Mouse (Mus musculus) limb, embryonic 14.5 days (tissue): ENCODE results near the gene Rhox4f. TPM values are rescaled to one million over a fixed set of nuclear protein-coding genes. Genes with fewer than 3 reads are reported as not detected.

ENCODE experiments used
- polyA plus RNA-seq, 2 experiments: library from polyadenylated mRNA; depleted of rRNA in 1 of 2; stranded (reverse) in 1 of 2; unstranded in 1 of 2; fragments of >200 nt; fragmentation: Nextera tagmentation in 1 of 2; extraction: Ambion mirVana in 1 of 2; gene quantifications; 2 replicates each; pipeline versions ENCODE4 v1.2.1 to v1.2.3; 2012 to 2014

Rhox4f gene
- polyA plus RNA-seq, 2 experiments: not detected

Other genes starting within 250 kb of the Rhox4f start
- gene Rhox3a2, start 227.7 kb downstream of the Rhox4f start, polyA plus RNA-seq (2012; rRNA removed): not detected in 2 replicates
- gene Rhox3a2, start 227.7 kb downstream of the Rhox4f start, polyA plus RNA-seq (2014; fragmentation: Nextera tagmentation; extraction: Ambion mirVana): not detected in 2 replicates
- 0.41 and 0.89 TPM in 2 replicates for gene Rhox4a2, start 216.9 kb downstream of the Rhox4f start, polyA plus RNA-seq (2012; rRNA removed)
- gene Rhox4a2, start 216.9 kb downstream of the Rhox4f start, polyA plus RNA-seq (2014; fragmentation: Nextera tagmentation; extraction: Ambion mirVana): 0.86 and 1.2 TPM in 2 replicates
- not detected in 2 replicates for gene Rhox2b, start 195.6 kb downstream of the Rhox4f start, polyA plus RNA-seq (2012; rRNA removed)
- gene Rhox2b, start 195.6 kb downstream of the Rhox4f start, polyA plus RNA-seq (2014; fragmentation: Nextera tagmentation; extraction: Ambion mirVana): not detected in 2 replicates
- 0.28 and 0.79 TPM in 2 replicates for gene Rhox4b, start 175.2 kb downstream of the Rhox4f start, polyA plus RNA-seq (2012; rRNA removed)
- 0.70 and 0.98 TPM in 2 replicates for gene Rhox4b, start 175.2 kb downstream of the Rhox4f start, polyA plus RNA-seq (2014; fragmentation: Nextera tagmentation; extraction: Ambion mirVana)
- not detected in 2 replicates for gene Rhox2c, start 154.0 kb downstream of the Rhox4f start, polyA plus RNA-seq (2012; rRNA removed)
- not detected in 2 replicates for gene Rhox2c, start 154.0 kb downstream of the Rhox4f start, polyA plus RNA-seq (2014; fragmentation: Nextera tagmentation; extraction: Ambion mirVana)
- gene Rhox3c, start 149.1 kb downstream of the Rhox4f start, polyA plus RNA-seq (2012; rRNA removed): not detected in 2 replicates
- not detected in 2 replicates for gene Rhox3c, start 149.1 kb downstream of the Rhox4f start, polyA plus RNA-seq (2014; fragmentation: Nextera tagmentation; extraction: Ambion mirVana)
- gene Rhox4c, start 127.4 kb downstream of the Rhox4f start, polyA plus RNA-seq (2012; rRNA removed): not detected in 2 replicates
- gene Rhox4c, start 127.4 kb downstream of the Rhox4f start, polyA plus RNA-seq (2014; fragmentation: Nextera tagmentation; extraction: Ambion mirVana): not detected in 2 replicates
- not detected in 2 replicates for gene Rhox2d, start 114.3 kb downstream of the Rhox4f start, polyA plus RNA-seq (2012; rRNA removed)
- gene Rhox2d, start 114.3 kb downstream of the Rhox4f start, polyA plus RNA-seq (2014; fragmentation: Nextera tagmentation; extraction: Ambion mirVana): not detected in 2 replicates
- not detected in 2 replicates for gene Rhox4d, start 93.3 kb downstream of the Rhox4f start, polyA plus RNA-seq (2012; rRNA removed)
- 0.18 TPM in 1 of 2 replicates, not detected in the other for gene Rhox4d, start 93.3 kb downstream of the Rhox4f start, polyA plus RNA-seq (2014; fragmentation: Nextera tagmentation; extraction: Ambion mirVana)
- not detected in 2 replicates for gene Rhox2e, start 77.3 kb downstream of the Rhox4f start, polyA plus RNA-seq (2012; rRNA removed)
- gene Rhox2e, start 77.3 kb downstream of the Rhox4f start, polyA plus RNA-seq (2014; fragmentation: Nextera tagmentation; extraction: Ambion mirVana): not detected in 2 replicates
- not detected in 2 replicates for gene Rhox3e, start 65.7 kb downstream of the Rhox4f start, polyA plus RNA-seq (2012; rRNA removed)
- gene Rhox3e, start 65.7 kb downstream of the Rhox4f start, polyA plus RNA-seq (2014; fragmentation: Nextera tagmentation; extraction: Ambion mirVana): not detected in 2 replicates
- gene Rhox4e, start 50.3 kb downstream of the Rhox4f start, polyA plus RNA-seq (2012; rRNA removed): not detected in 2 replicates
- gene Rhox4e, start 50.3 kb downstream of the Rhox4f start, polyA plus RNA-seq (2014; fragmentation: Nextera tagmentation; extraction: Ambion mirVana): 0.23 TPM in 1 of 2 replicates, not detected in the other
- not detected in 2 replicates for gene Rhox2f, start 36.3 kb downstream of the Rhox4f start, polyA plus RNA-seq (2012; rRNA removed)
- not detected in 2 replicates for gene Rhox2f, start 36.3 kb downstream of the Rhox4f start, polyA plus RNA-seq (2014; fragmentation: Nextera tagmentation; extraction: Ambion mirVana)
- gene Rhox3f, start 26.7 kb downstream of the Rhox4f start, polyA plus RNA-seq (2012; rRNA removed): not detected in 2 replicates
- not detected in 2 replicates for gene Rhox3f, start 26.7 kb downstream of the Rhox4f start, polyA plus RNA-seq (2014; fragmentation: Nextera tagmentation; extraction: Ambion mirVana)
- not detected in 2 replicates for gene Rhox3g, start 20.9 kb upstream of the Rhox4f start, polyA plus RNA-seq (2012; rRNA removed)
- gene Rhox3g, start 20.9 kb upstream of the Rhox4f start, polyA plus RNA-seq (2014; fragmentation: Nextera tagmentation; extraction: Ambion mirVana): not detected in 2 replicates
- gene Rhox2g, start 35.8 kb upstream of the Rhox4f start, polyA plus RNA-seq (2012; rRNA removed): not detected in 2 replicates
- not detected in 2 replicates for gene Rhox2g, start 35.8 kb upstream of the Rhox4f start, polyA plus RNA-seq (2014; fragmentation: Nextera tagmentation; extraction: Ambion mirVana)
- not detected in 2 replicates for gene Rhox4g, start 43.6 kb upstream of the Rhox4f start, polyA plus RNA-seq (2012; rRNA removed)
- not detected in 2 replicates for gene Rhox4g, start 43.6 kb upstream of the Rhox4f start, polyA plus RNA-seq (2014; fragmentation: Nextera tagmentation; extraction: Ambion mirVana)
- not detected in 2 replicates for gene Rhox3h, start 61.1 kb upstream of the Rhox4f start, polyA plus RNA-seq (2012; rRNA removed)
- gene Rhox3h, start 61.1 kb upstream of the Rhox4f start, polyA plus RNA-seq (2014; fragmentation: Nextera tagmentation; extraction: Ambion mirVana): not detected in 2 replicates
- not detected in 2 replicates for gene Rhox2h, start 65.6 kb upstream of the Rhox4f start, polyA plus RNA-seq (2012; rRNA removed)
- gene Rhox2h, start 65.6 kb upstream of the Rhox4f start, polyA plus RNA-seq (2014; fragmentation: Nextera tagmentation; extraction: Ambion mirVana): not detected in 2 replicates
- gene Rhox5, start 197.1 kb upstream of the Rhox4f start, polyA plus RNA-seq (2012; rRNA removed): 1.0 and 1.5 TPM in 2 replicates
- 1.2 TPM in 1 of 2 replicates, not detected in the other for gene Rhox5, start 197.1 kb upstream of the Rhox4f start, polyA plus RNA-seq (2014; fragmentation: Nextera tagmentation; extraction: Ambion mirVana)
- 0.40 and 0.65 TPM in 2 replicates for gene Rhox6, start 219.2 kb upstream of the Rhox4f start, polyA plus RNA-seq (2012; rRNA removed)
- gene Rhox6, start 219.2 kb upstream of the Rhox4f start, polyA plus RNA-seq (2014; fragmentation: Nextera tagmentation; extraction: Ambion mirVana): 0.74 and 0.80 TPM in 2 replicates
- gene Rhox7a, start 224.0 kb upstream of the Rhox4f start, polyA plus RNA-seq (2012; rRNA removed): not detected in 2 replicates
- gene Rhox7a, start 224.0 kb upstream of the Rhox4f start, polyA plus RNA-seq (2014; fragmentation: Nextera tagmentation; extraction: Ambion mirVana): not detected in 2 replicates